Mouse (Mus musculus): ENCODE results near the gene C1qtnf5.

- TF ChIP-seq CTCF (IDR thresholded peaks at IDR 0.05) (no peak), EP300 (IDR thresholded peaks at IDR 0.05) (no peak)
Measured at GRCm38 (mm10) chr9:44075276-44075995, 31.6 kb upstream of the C1qtnf5 start.

Data from lung, postnatal 0 days (tissue).